16 mouse cellular contexts compared by ENCODE assay signal in genomic region chr14:48052405-48052804, GRCm38 (mm10).
DNase-seq lines count a peak whose midpoint lies in the region; ATAC-seq and TF ChIP-seq lines count a peak whose summit lies in the region.
"Had no signal": no experiment of that assay in that cellular context is flagged by ENCODE, and none has a peak within 500 bp of the region (broad histone marks: within the 10 kb centered on the region; RNA-seq: fewer than 3 reads in every experiment).

No protein-coding gene starts in this region.

- ATAC-seq in hindbrain, postnatal 0 days = peak; percentile 74; the same call in 1 of the 2 replicates
- ATAC-seq in hindbrain, embryonic 14.5 days (ENCODE audit: low FRiP score) = no peak
- no peak for ATAC-seq in midbrain, postnatal 0 days (ENCODE audit: low FRiP score)
- ATAC-seq in midbrain, embryonic 15.5 days (replicated peaks) = no peak
- ATAC-seq in embryonic facial prominence, embryonic 14.5 days (ENCODE audit: low read depth) = no peak
- no peak for ATAC-seq in inflammation-experienced regulatory T-cells, adult 6 months
- ATAC-seq: CD4-positive, CD25-positive, alpha-beta regulatory T cell, adult 4 months; lung, postnatal 0 days had no signal

- TF ChIP-seq CTCF in hindbrain, postnatal 0 days (IDR thresholded peaks at IDR 0.05; ENCODE audit: low read depth) = no peak
- no peak for TF ChIP-seq CTCF in midbrain, postnatal 0 days (IDR thresholded peaks at IDR 0.05)

- H3K4me2 ChIP-seq in hindbrain, postnatal 0 days (ENCODE audit: low read depth, low read length) = no peak overlapping the region
- no peak overlapping the region for H3K4me2 ChIP-seq in hindbrain, embryonic 14.5 days (replicated peaks)
- no peak overlapping the region for H3K4me2 ChIP-seq in midbrain, postnatal 0 days (ENCODE audit: low read depth, low read length, poor library complexity, severe bottlenecking)
- no peak overlapping the region for H3K4me2 ChIP-seq in midbrain, embryonic 15.5 days
- no peak overlapping the region for H3K4me2 ChIP-seq in embryonic facial prominence, embryonic 14.5 days (ENCODE audit: low read depth, low read length)
- H3K4me2 ChIP-seq: heart, embryonic 11.5 days; liver, embryonic 13.5 days had no signal

- H3K9me3 ChIP-seq in hindbrain, postnatal 0 days (ENCODE audit: low read length) = no peaks in the 10 kb centered on the region
- H3K9me3 ChIP-seq in hindbrain, embryonic 14.5 days (ENCODE audit: control insufficient read depth, low read length) = no peaks in the 10 kb centered on the region
- no peaks in the 10 kb centered on the region for H3K9me3 ChIP-seq in midbrain, postnatal 0 days (ENCODE audit: low read length)
- no peaks in the 10 kb centered on the region for H3K9me3 ChIP-seq in midbrain, embryonic 15.5 days
- H3K9me3 ChIP-seq in embryonic facial prominence, embryonic 14.5 days (ENCODE audit: control insufficient read depth, low read length) = no peaks in the 10 kb centered on the region
- H3K9me3 ChIP-seq: liver, embryonic 13.5 days had no signal

- 39% methylated on average over 7 of the region's 7 CpGs for WGBS in hindbrain, postnatal 0 days
- 48% methylated on average over 7 of the region's 7 CpGs for WGBS in hindbrain, embryonic 14.5 days
- 27% methylated on average over 7 of the region's 7 CpGs for WGBS in midbrain, postnatal 0 days
- WGBS in midbrain, embryonic 15.5 days = 27% methylated on average over 7 of the region's 7 CpGs
- WGBS in embryonic facial prominence, embryonic 14.5 days = 31% methylated on average over 7 of the region's 7 CpGs

- no peak overlapping the region for H3K4me3 ChIP-seq in hindbrain, postnatal 0 days (ENCODE audit: low read length)
- H3K4me3 ChIP-seq in hindbrain, embryonic 14.5 days (replicated peaks; ENCODE audit: low read length) = no peak overlapping the region
- H3K4me3 ChIP-seq in midbrain, postnatal 0 days (ENCODE audit: low read depth, low read length) = no peak overlapping the region
- no peak overlapping the region for H3K4me3 ChIP-seq in midbrain, embryonic 15.5 days
- no peak overlapping the region for H3K4me3 ChIP-seq in embryonic facial prominence, embryonic 14.5 days (ENCODE audit: low read depth, low read length)
- H3K4me3 ChIP-seq: liver, embryonic 13.5 days had no signal

- no peak overlapping the region for H3K9ac ChIP-seq in hindbrain, postnatal 0 days (replicated peaks; ENCODE audit: low read length)
- no peak overlapping the region for H3K9ac ChIP-seq in hindbrain, embryonic 14.5 days
- H3K9ac ChIP-seq in midbrain, postnatal 0 days (replicated peaks; ENCODE audit: low read length, poor library complexity, severe bottlenecking) = no peak overlapping the region
- H3K9ac ChIP-seq in midbrain, embryonic 15.5 days = no peak overlapping the region
- no peak overlapping the region for H3K9ac ChIP-seq in embryonic facial prominence, embryonic 14.5 days (ENCODE audit: low read depth, low read length)
- H3K9ac ChIP-seq: liver, embryonic 13.5 days had no signal

- no peaks in the 10 kb centered on the region for H3K27me3 ChIP-seq in hindbrain, postnatal 0 days (ENCODE audit: insufficient read depth, low read length)
- no peaks in the 10 kb centered on the region for H3K27me3 ChIP-seq in hindbrain, embryonic 14.5 days (ENCODE audit: control insufficient read depth, insufficient read depth, low read length)
- no peaks in the 10 kb centered on the region for H3K27me3 ChIP-seq in midbrain, postnatal 0 days (ENCODE audit: insufficient read depth, low read length)
- H3K27me3 ChIP-seq in midbrain, embryonic 15.5 days (replicated peaks) = no peaks in the 10 kb centered on the region
- no peaks in the 10 kb centered on the region for H3K27me3 ChIP-seq in embryonic facial prominence, embryonic 14.5 days (replicated peaks; ENCODE audit: control insufficient read depth, insufficient read depth, low read length)
- H3K27me3 ChIP-seq: liver, embryonic 13.5 days had no signal

- no peak overlapping the region; the same call in 1 of the 2 replicates for H3K27ac ChIP-seq in hindbrain, postnatal 0 days
- no peak overlapping the region for H3K27ac ChIP-seq in hindbrain, embryonic 14.5 days
- H3K27ac ChIP-seq in midbrain, postnatal 0 days (ENCODE audit: low read depth, low read length) = peak overlapping the region; percentile 9; the same call in 1 of the 2 replicates
- no peak overlapping the region for H3K27ac ChIP-seq in midbrain, embryonic 15.5 days
- no peak overlapping the region for H3K27ac ChIP-seq in embryonic facial prominence, embryonic 14.5 days (replicated peaks; ENCODE audit: low read depth, low read length)
- H3K27ac ChIP-seq: liver, embryonic 13.5 days had no signal

- peak; percentile 53 for DNase-seq in hindbrain, postnatal 0 days (ENCODE audit: low spot score)
- DNase-seq in hindbrain, embryonic 14.5 days (ENCODE audit: low spot score) = no peak
- peak; percentile 48 for DNase-seq in midbrain, postnatal 0 days (ENCODE audit: low spot score)
- peak; percentile 61 for DNase-seq in embryonic facial prominence, embryonic 14.5 days (ENCODE audit: low spot score)
- peak; percentile 32 for DNase-seq in telencephalon, adult 2 months (ENCODE audit: low read depth, low spot score)
- DNase-seq: adrenal gland, adult 8-10 months; cerebellum, adult 9-10 months; gastrocnemius, postnatal 25 days; liver, embryonic 13.5 days; right cerebral cortex, postnatal 4 days; thymus, adult 2 months had no signal

- H3K36me3 ChIP-seq in hindbrain, postnatal 0 days (ENCODE audit: insufficient read depth, low read length) = no peaks in the 10 kb centered on the region
- no peaks in the 10 kb centered on the region for H3K36me3 ChIP-seq in hindbrain, embryonic 14.5 days (replicated peaks; ENCODE audit: control insufficient read depth, insufficient read depth)
- H3K36me3 ChIP-seq in midbrain, postnatal 0 days (ENCODE audit: insufficient read depth, low read length) = no peaks in the 10 kb centered on the region
- no peaks in the 10 kb centered on the region for H3K36me3 ChIP-seq in midbrain, embryonic 15.5 days (replicated peaks)
- H3K36me3 ChIP-seq in embryonic facial prominence, embryonic 14.5 days (ENCODE audit: control insufficient read depth, insufficient read depth, low read length) = no peaks in the 10 kb centered on the region
- H3K36me3 ChIP-seq: liver, embryonic 13.5 days had no signal

- H3K4me1 ChIP-seq in hindbrain, postnatal 0 days (ENCODE audit: insufficient read depth, low read length) = no peaks in the 10 kb centered on the region
- H3K4me1 ChIP-seq in hindbrain, embryonic 14.5 days (replicated peaks; ENCODE audit: control insufficient read depth, insufficient read depth, low read length) = no peaks in the 10 kb centered on the region
- no peaks in the 10 kb centered on the region for H3K4me1 ChIP-seq in midbrain, postnatal 0 days (ENCODE audit: insufficient read depth, low read length)
- H3K4me1 ChIP-seq in midbrain, embryonic 15.5 days = no peaks in the 10 kb centered on the region
- peaks cover 3% of the 10 kb centered on the region; the same call in 1 of the 2 replicates for H3K4me1 ChIP-seq in embryonic facial prominence, embryonic 14.5 days (ENCODE audit: control insufficient read depth, insufficient read depth, low read length)
- H3K4me1 ChIP-seq: liver, embryonic 13.5 days had no signal
